Mouse (Mus musculus) adrenal gland, adult 18-20 months (tissue): ENCODE measurements around the gene Sorcs2. TPM values are rescaled to one million over a fixed set of nuclear protein-coding genes. Genes with fewer than 3 reads are reported as not detected.
A peak's percentile ranks its signal among the peaks of the same experiment; 100 is the strongest.
"Not testable (repeated sequence)": the region's sequence is repeated elsewhere in the genome, so short reads cannot be mapped to it uniquely, and the experiment has no call there.

Experiments
- DNase-seq, 2 experiments: peaks; one replicate each; pipeline ENCODE4 v3.0.0; 2021 to 2022; ENCODE audit warnings: low spot score in 2 of 2
- total RNA-seq, 2 experiments: library from RNA; stranded (reverse); gene quantifications; 1 replicate in 1 of 2; 2 replicates in 1 of 2; pipeline ENCODE4 v1.2.3; 2021

Gene Sorcs2
- total RNA-seq, 2 experiments from 2014 or later: 14.2 to 30.4 TPM

DNA sequence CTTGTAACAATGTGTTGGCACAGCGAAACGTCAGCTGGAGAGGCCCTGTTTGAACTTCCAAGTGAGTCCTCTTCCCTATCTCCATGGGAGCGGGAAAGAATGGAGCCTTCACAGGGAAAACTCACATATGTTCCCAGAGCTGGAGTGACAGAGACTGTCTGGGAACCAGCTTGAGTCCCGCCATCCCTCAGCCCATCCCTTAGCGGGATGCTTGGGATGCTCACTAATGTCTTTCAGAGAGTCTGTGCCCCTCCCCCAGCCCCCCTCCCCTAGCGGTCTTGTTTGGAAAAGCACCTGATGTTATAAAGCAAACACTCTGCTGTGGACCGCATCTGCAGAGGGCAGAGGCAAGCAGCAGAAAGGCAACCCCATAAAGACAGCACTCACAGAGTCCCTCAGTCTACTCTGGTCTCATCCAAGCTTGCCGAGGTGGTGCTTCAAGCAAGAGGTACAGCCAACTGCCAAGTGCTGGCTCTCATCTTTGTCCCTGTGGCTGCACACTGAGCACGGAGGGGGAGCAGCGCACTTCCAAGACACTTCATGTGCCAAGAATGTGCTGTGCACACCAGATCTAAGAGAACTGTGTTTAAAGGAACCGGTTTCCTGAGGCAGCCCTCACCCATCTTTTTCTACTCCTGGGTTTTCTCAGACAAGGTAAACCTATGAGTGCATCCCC is 3.0 kb downstream of the Sorcs2 start:
- DNase-seq: no peak

DNA sequence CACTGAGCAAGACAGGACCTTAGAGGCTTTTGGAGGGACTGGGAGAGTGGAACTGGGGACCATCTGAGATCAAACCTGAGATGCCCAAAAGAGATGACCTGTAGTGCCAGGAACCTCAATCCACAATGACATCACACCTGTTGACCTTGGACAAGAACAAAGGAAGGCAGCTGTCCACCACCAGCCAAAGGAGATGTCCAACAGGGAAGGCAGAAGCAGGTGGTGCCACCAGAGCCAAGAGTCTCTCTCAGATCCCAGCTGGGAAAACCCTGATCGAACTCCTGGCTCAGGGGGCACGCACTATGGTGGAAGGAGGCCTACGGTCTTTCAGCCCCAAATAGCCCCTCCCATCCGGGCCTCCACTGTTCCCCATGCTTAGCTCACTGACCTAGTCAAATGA is 6.2 kb downstream of the Sorcs2 start:
- no peak for DNase-seq

DNA sequence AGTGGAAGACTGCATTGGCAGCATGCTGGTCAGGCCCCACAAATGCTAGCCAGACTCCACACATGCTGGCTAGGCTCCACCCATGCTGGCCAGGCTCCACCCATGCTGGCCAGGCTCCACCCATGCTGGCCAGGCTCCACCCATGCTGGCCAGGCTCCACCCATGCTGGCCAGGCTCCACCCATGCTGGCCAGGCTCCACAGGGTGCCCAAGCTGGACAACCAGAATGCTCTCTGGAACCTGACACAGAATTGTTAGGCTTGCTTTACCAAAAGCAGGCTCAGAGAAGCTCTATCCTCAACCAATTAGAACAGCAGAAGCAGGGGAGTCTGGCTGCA is 7.4 kb downstream of the Sorcs2 start:
- not testable (repeated sequence) for DNase-seq

DNA sequence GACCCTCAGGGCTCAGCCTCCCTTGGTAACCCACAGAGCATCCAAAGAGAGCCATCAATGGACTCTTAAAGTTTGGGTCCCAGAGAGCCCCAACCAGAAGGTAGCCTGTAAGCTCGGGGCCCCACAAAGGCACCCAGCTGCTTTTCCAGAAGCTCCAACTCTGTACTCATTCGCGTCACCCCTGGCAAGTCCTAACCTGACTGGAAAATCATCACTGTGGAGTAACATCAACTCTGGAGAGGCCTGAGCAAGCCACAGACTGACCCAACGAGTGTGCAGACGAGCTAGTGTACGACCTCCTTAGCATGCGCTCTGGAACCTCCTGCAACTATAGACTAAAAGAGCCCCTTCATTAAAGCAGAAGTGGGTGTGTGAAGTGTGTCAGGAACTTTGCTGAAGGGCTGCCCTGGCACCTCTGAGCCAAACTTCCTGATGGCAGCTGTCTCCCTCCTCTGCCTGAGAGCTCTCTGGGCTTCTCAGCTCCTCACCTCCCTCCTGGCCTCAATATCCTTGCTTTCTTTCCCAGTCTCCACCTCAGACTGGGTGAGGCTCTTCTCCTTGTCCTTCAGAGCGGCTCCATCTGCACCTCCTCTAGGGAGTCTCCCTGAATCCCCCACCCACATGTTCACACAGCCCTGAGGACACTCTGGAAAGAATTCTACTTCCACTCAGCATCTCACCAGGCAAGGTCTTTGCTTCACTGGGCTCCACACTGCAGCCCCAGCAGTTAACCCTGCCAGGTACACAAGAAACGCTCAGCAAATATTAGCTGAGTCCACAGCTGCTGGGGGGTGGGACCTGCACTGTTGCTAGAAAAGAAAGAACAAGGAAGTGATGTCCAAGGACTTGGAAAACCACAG is 8.0 kb downstream of the Sorcs2 start:
- no peak for DNase-seq

DNA sequence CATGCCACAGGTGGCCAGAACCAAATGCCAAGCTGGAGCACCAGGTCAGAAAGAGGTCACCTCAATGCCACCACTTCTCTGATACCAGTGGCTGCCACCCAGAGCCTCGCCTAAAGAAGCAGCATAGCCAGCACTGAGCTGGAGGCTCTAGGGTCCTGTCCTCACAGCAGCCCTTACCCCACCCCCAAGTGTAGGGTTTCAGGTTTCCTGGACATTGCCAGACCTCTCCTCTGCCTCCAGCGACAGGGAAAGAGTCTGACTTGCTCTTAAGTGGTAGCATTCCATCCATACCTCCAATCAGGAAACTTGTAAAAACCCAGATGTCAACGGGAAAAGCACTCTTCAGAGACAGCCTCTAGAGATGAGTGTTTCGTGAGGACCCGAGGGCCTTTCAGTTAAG is 12.9 kb downstream of the Sorcs2 start:
- no peak for DNase-seq

DNA sequence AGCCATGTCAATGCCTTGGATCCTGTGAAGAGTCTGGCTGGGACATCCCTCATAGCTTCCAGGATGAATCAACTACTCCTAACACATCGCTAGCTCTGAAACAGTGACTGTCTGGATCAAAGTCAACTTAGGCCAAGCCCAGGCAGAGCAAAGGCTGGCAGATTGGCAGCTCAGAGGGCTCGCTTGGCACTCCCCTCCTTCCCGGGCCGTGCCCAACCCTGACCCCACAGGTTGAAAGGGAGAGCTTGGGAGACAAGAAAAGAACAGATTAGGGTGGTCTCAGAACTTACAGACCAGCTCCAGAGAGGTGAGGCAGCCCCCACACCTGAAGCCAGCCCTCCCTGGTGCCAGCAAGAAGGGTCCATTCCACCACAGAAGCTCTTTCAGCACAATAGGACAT is 14.5 kb downstream of the Sorcs2 start:
- DNase-seq: no peak

DNA sequence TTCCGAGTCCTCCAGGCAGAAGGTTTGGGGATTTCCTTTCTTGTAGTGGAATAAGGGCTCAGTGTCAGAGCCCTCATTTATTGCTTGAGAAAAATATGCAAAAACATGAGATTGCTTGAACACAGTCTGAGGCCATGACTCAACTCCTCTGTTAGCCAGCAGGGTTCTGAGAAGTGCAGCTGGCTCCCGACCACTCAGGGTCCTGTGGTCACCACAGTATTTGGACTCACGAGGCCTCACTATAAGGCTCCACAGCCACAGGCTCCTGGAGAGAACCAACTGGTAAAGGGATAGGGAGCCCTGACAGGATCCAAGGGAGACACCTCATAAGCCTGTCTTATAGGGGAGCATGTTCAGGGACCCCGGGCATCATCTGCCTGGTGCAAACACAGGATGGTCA is 15.2 kb downstream of the Sorcs2 start:
- no peak for DNase-seq

DNA sequence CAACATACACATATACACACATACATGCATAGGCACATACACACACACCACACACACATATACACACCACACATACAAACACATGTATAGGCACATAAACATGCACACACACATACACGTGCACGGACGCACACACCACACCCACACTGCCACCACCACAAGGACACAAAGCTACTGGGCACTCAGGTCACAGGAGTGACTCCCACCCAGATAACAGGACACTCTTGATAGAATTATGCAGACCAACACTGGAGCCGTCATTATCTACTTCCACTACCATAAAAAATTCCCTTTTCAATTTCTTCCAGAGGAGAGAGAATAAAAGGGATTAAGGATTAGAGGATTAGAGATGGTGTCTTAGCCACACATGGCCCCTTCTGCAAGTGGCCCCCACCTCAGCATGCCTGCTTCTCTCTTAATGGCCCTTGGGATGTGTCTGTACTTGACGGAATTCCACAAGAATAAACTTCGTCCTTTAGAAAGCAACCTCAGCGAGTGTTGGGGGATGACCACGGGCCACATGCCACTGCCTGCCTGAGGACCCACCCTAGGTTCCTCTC is 15.7 kb downstream of the Sorcs2 start:
- no peak for DNase-seq

DNA sequence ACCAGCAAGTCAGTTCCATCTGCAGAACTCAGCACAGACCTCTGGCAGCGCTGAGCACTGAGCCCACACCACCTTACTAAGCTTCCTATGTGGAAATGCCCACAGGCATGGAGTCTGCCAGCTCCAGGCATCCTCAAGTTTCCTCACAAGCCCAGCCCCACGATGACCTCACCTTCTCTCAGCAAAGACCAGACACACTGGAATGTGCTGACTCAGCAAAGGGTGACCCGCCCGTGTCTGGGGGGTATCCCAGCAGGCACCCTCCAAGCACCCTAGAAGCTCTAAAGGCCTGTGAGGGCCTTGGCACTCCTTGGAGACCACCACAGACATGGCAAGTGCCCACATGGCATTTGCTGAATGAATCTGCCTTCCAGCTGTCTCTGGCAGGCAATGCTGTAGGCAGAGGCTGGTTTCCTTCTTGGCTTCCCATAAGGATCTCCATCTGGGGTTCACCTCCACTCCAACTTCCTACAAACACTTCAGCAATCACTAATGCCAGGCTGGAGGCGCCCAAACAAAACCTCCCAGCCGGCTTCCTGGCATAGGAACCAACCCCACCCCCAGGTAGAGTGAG is 17.9 kb downstream of the Sorcs2 start:
- DNase-seq: no peak

DNA sequence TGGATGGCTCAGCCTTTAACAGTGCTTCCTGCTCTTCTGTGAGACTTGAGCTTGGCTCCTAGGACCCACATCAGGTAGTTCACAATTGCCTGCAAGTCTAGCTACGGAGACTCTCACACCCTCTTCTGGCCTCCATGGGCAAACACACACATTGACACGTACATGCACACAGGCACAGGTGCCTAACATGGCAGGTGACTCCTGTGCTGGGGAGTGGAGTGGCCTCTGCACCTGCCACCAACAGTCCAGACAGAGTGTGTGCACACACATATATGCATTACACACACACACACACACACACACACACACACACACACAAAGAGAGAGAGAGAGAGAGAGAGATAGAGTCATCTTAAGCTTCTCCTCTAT is 19.6 kb downstream of the Sorcs2 start:
- no peak for DNase-seq

DNA sequence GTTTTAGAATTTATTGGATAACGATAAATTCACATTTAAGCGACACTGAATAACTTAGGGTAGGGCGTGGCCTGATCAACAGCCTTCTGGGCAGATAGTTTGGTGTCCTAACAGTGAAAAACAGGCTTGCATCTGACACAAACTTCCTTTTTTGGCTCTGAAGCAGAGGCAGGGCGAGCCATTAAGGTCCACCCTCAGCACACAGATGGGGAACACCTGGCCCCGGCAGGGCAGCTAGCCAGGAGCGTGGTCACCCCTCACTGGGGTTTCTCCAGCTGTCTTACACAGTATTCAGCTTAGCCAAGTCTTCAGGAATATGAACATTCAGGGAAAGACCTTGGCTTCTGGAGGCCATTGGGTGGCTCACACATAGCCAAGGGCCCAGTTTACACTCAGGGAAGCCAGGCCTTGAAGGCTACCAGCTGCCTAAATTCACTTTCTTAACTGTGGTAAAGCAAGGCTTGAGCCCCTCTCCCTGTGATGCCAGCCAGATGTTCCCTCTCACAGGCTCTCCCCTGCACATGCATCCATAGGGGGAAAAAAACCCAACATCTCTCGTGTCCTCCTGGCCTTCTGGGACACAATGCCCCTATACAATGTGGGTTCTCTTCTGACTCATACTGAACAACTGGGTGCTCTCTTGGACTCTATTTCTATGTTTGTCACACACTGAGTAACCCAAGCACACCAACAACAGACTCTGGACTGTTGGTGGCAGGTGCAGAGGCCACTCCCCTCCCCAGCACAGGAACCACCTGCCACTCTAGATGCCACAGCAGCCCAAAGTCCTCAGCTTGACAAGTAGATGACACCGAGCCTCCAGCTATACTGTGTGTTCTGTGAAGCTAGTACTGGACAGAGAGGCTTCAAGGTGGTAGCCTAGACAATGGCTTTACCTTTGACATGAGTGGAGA is 20.2 kb downstream of the Sorcs2 start:
- DNase-seq: no peak

DNA sequence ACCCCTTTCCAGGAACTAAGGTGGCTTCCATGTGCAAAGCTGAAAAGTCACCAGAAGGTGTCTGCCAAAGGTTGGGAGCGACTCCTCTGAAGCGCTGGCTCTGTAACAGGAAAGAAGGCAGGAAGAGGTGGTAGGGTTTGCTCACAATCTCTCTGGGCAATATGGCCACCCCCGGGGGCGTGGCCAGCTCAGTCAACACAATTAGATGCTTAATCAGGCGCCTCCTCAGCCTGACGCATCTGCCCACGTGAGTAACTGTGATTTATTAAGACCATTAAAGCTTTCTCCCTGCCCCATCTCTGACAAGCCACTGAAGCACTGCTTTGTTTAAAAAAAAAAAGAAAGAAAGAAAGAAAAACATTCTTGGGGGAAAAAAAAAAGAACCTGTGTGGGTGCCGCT is 22.1 kb downstream of the Sorcs2 start:
- no peak for DNase-seq

DNA sequence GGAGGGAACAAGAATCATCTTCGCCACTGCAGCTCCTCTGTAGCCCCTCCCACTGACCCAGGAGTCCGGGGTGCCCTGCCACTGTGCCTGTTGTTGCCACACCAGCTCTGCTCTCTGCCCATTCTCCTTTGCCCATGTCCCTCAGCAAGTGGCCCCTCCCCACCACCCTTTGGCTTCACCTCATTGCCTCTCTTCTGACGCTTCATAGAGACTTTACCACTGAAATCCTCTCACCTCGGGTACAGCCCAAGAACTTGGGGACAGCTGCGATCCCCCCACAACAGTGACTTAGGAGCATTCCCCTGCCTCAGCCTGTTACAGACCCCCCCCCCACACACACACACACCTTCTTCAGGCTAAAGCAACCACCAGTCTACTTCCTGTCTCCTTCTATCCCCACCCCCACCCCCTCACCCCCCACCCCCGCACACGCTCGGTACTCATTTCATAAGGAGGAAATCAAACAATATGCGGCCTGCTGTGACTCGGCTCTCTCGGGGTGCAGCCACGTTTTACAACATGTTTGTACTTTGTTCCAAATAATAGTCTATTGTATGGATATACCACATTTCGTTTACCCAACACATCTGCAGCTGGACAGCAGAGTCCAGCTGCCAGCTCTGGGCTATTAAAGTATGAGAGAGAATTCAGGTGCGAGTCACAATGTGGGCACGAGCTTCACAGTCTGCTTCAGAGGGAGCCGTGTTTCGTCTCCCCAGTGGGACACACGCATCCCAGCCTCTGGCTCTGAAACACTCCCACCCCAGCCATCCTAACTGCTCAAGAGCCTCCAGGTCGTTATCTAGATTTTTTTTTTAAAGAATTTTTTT is 23.5 kb downstream of the Sorcs2 start:
- no peak for DNase-seq

DNA sequence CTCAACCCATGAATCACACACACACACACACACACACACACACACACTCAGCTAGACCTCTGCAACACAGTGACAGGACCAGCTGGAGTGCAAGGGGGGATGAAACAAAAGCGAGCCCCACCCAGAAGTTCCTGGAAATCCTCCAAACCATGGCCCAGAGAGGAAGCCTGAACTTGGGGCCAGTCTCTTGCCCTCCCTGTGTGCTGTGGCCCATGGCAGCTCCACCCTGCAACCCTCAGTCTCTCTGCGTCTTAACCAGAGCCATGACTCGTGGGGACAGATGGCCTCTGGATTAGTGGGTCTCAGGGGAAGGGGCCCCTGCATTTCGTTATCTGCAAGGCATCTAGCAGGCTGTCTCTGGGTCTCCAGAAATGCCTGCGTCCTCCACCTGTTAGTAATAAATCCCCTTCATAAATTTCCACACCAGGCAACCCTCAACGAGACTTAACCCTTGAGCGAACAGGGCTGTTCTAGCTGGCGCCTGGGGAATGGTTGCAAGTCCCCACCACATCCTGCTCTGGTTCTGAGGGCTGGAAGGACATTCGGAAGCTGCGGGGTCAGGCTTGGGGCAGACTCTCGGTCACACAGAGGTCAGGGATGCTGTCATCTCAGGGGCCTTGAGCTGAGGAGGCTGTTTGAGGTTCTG is 24.6 kb downstream of the Sorcs2 start:
- peak in 1 of 2 experiments; percentile 29 for DNase-seq

DNA sequence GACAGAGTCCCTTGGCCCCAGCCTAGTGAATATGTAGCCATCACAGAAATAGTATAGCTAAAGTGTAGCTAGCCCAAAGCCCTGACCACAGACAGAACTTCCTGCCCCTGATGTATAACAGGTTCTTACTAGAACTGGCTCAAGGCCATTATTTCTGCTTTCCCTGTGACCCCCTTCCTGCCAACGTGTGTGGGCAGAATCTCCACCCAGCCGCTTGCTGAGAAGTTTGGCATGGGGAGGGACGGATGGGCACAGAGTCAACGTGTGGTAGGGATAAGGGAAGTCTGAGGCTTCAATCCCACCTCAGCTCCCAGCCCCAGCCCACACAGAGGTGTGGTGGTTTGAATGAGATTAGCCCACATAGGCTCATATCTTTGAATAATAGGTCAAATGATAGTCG is 26.2 kb downstream of the Sorcs2 start:
- DNase-seq: no peak

DNA sequence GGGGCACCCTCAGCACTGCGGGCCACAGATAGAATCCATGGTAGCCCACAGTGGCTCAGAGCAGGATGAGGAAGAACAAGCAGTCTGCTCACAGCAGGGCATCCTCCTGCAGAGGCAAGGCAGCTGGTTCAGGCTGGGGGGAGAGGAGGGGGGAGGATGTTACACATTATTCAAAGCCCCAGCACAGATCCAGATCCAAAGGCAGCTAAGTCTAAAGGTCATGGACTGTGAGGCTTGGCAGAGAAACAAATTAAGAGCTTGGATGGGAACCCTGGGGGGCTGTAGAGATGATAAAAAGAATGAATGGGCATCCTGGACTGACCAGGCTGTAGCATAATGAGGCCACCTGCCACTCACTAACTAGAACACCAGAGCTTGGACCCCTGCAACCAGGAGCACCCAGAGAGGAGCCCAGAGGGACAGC is 28.7 kb downstream of the Sorcs2 start:
- DNase-seq: no peak

DNA sequence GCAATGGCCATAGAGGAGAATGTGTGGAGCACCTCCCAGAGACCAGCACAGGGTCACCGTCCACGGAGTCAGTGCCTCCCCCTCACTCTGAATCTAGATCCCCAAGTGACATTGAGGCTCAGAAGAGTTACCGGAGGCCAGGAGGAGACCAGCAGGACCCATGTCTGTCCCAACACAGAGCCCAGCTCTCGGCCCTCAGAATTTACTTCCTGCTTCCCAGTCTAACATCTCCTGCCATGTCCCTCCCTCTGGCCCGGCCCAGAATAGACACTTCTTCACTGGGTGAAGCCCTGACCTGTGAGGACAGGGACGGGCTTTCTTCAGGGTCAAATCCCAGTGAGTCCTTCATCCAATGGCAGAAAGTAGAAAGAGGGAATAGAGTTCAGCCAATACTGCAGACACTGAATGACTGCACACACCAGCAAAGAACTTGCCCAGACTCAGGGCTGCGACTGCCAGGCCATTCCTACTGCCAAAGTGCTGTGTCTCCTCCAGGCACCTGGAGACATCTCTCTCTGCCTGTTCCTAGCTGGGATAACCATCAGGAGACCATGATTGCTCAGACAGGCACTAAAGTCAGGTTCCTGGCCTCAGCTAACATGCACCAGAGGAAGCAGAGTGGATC is 29.3 kb downstream of the Sorcs2 start:
- DNase-seq: no peak

DNA sequence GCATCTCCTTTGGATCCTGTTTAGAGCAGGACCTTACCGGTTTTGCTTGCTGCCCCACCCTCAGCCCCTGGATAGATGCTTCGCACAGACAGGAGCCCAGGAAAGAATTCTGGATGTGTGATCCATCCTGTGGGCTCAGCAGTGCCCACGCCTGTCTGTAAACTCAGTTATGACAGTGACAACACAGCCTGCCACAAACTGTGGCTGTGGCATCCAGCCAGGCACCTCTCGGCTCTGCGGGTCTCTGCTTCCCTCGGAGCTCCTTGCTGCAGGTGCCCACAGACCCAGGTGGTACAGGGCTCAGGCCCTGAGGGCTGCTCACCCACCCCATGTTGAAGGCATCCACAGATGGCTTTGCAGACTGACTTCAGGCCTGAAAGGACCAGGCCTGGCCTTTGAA is 30.0 kb downstream of the Sorcs2 start:
- no peak for DNase-seq

DNA sequence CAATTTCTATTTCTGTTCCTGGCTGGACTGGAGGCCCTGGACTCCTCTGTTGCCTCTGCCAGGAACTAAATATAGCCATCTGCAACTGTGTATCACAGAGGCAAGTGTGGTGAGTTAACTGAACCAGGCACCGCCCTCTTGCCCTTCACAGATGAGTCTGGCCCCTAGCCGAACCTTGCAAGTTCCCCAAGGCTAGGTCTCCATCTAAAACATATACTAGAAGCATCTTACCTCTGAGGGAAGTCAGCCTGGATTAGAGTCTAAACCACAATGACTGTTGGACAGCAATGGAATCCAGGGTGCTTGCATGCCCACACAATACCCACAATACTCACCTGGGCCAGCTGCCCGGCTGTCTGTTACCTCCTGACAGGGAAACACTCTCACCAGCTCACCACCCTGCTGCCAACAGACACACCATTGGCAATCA is 30.7 kb downstream of the Sorcs2 start:
- peak in 1 of 2 experiments; percentile 38 for DNase-seq
